Mouse (Mus musculus) testis, adult 2 months (tissue): ENCODE results near the gene Cntnap2.

ENCODE experiments used
- CTCF ChIP-seq: fragments of 200-500 bp; IDR thresholded peaks from 2 replicates; pipeline ENCODE4 v1.5.1; 2012; ENCODE audit warnings: low read depth, mild to moderate bottlenecking, inconsistent platforms, low read length, moderate library complexity; ENCODE audit not compliant: control insufficient read depth, insufficient read depth, insufficient replicate concordance
- POLR2A ChIP-seq: fragments of 200-500 bp; IDR thresholded peaks from 2 replicates; pipeline ENCODE4 v1.6.1; 2012; ENCODE audit warnings: low read depth, mild to moderate bottlenecking, inconsistent platforms, low read length, moderate library complexity; ENCODE audit not compliant: control insufficient read depth

- TF ChIP-seq CTCF = no peak
- TF ChIP-seq POLR2A = no peak
Measured at GRCm38 (mm10) chr6:47269455-47269854, 2210.3 kb downstream of the Cntnap2 start.
